Mouse (Mus musculus) adrenal gland, adult 18-20 months (tissue): ENCODE results near the gene Bhlhb9. TPM values are rescaled to one million over a fixed set of nuclear protein-coding genes. Genes with fewer than 3 reads are reported as not detected.
"Not testable (repeated sequence)": the region's sequence is repeated elsewhere in the genome, so short reads cannot be mapped to it uniquely, and the experiment has no call there.

ENCODE experiments used
- DNase-seq, 2 experiments: peaks; one replicate each; pipeline ENCODE4 v3.0.0; 2021 to 2022; ENCODE audit warnings: low spot score in 2 of 2
- long read RNA-seq, 2 experiments: library from polyadenylated mRNA; stranded (forward); transcript quantifications; one replicate each; pipeline ENCODE4 v2.0.0; 2021
- total RNA-seq, 2 experiments: library from RNA; stranded (reverse); gene quantifications; 1 replicate in 1 of 2; 2 replicates in 1 of 2; pipeline ENCODE4 v1.2.3; 2021

Bhlhb9 gene
- total RNA-seq: 10 to 100 TPM; 13.9 to 14.9 TPM
- long read RNA-seq, experiment 1, transcript Bhlhb9-204 (5 exons, 2,812 nt): major isoform, 12 of 28 reads
- long read RNA-seq, experiment 1, partial matches to known transcripts: 2 of 28 reads
- long read RNA-seq, experiment 1, other reads (novel, unspliced or antisense): 12 of 28 reads
- long read RNA-seq, experiment 2, transcript Bhlhb9-204 (5 exons, 2,812 nt): major isoform, 55 of 66 reads
- long read RNA-seq, experiment 2, partial matches to known transcripts: 2 of 66 reads
- long read RNA-seq, experiment 2, other reads (novel, unspliced or antisense): 5 of 66 reads

- DNase-seq: peak in 1 of 2 experiments; percentile 33
Measured at GRCm38 (mm10) chrX:135797212-135797644, at the start of gene Bhlhb9. Gene Bhlhb9, plus strand, starts transcription at chrX:135797594.

GRCm38 (mm10) chrX:135752832-135753231, 44.6 kb upstream of the Bhlhb9 start:
- DNase-seq: peak; percentile 57 to 65

- DNase-seq: peak in 1 of 2 experiments; percentile 19
Measured at GRCm38 (mm10) chrX:135761707-135762106, 35.7 kb upstream of the Bhlhb9 start.

- DNase-seq: no peak
Measured at GRCm38 (mm10) chrX:135768043-135768548, 29.3 kb upstream of the Bhlhb9 start.

- DNase-seq: no peak
Measured at GRCm38 (mm10) chrX:135768565-135768964, 28.8 kb upstream of the Bhlhb9 start.

- no peak for DNase-seq
Measured at GRCm38 (mm10) chrX:135791536-135791935, 5.9 kb upstream of the Bhlhb9 start.

- no peak for DNase-seq
Measured at GRCm38 (mm10) chrX:135792326-135792725, 5.1 kb upstream of the Bhlhb9 start.

- peak; percentile 22 to 24 for DNase-seq
Measured at GRCm38 (mm10) chrX:135795591-135796304, 1.6 kb upstream of the Bhlhb9 start.

GRCm38 (mm10) chrX:135796305-135797211, 836 bp upstream of the Bhlhb9 start:
- not testable (repeated sequence) for DNase-seq

- DNase-seq: no peak
Measured at GRCm38 (mm10) chrX:135804149-135804548, 6.8 kb downstream of the Bhlhb9 start.

- DNase-seq: peak in 1 of 2 experiments; percentile 45
Measured at GRCm38 (mm10) chrX:135805780-135806179, 8.4 kb downstream of the Bhlhb9 start.

GRCm38 (mm10) chrX:135835896-135836295, 38.5 kb downstream of the Bhlhb9 start:
- not testable (repeated sequence) for DNase-seq

GRCm38 (mm10) chrX:135837896-135838295, 40.5 kb downstream of the Bhlhb9 start:
- DNase-seq: no peak

- peak in 1 of 2 experiments; percentile 24 for DNase-seq
Measured at GRCm38 (mm10) chrX:135838521-135839360, 41.3 kb downstream of the Bhlhb9 start, which contains the start of gene Gprasp2. Gene Gprasp2, plus strand, starts transcription at chrX:135839034.

- not testable (repeated sequence) for DNase-seq
Measured at GRCm38 (mm10) chrX:135839397-135840391, 42.3 kb downstream of the Bhlhb9 start.

GRCm38 (mm10) chrX:135866806-135867205, 69.4 kb downstream of the Bhlhb9 start:
- DNase-seq: not testable (repeated sequence)

- DNase-seq: no peak
Measured at GRCm38 (mm10) chrX:135876679-135877078, 79.3 kb downstream of the Bhlhb9 start.

GRCm38 (mm10) chrX:135879626-135880025, 82.2 kb downstream of the Bhlhb9 start:
- DNase-seq: no peak
